Mouse (Mus musculus): ENCODE measurements around the gene Mroh3.

Mroh3 gene

GRCm38 (mm10) chr1:136156951-136157350, 55.7 kb downstream of the Mroh3 start:
- no peak for DNase-seq (ENCODE audit: low read depth)

- DNase-seq (ENCODE audit: low read depth), result no peak
Observed at GRCm38 (mm10) chr1:136156304-136156703, 56.3 kb downstream of the Mroh3 start.

GRCm38 (mm10) chr1:136151371-136151770, 61.3 kb downstream of the Mroh3 start:
- no peak for DNase-seq (ENCODE audit: low read depth)

- no peak for DNase-seq (ENCODE audit: low read depth)
Observed at GRCm38 (mm10) chr1:136149702-136150101, 62.9 kb downstream of the Mroh3 start.

GRCm38 (mm10) chr1:136143514-136143913, 69.1 kb downstream of the Mroh3 start:
- no peak for DNase-seq (ENCODE audit: low read depth)

GRCm38 (mm10) chr1:136142336-136142735, 70.3 kb downstream of the Mroh3 start:
- DNase-seq (ENCODE audit: low read depth), result no peak

GRCm38 (mm10) chr1:136141176-136141950, 71.3 kb downstream of the Mroh3 start:
- DNase-seq (ENCODE audit: low read depth), result no peak

GRCm38 (mm10) chr1:136139990-136140640, 72.5 kb downstream of the Mroh3 start:
- peak; percentile 97 for DNase-seq (ENCODE audit: low read depth)

GRCm38 (mm10) chr1:136138191-136138830, 74.3 kb downstream of the Mroh3 start:
- no peak for DNase-seq (ENCODE audit: low read depth)

GRCm38 (mm10) chr1:136137575-136137974, 75.1 kb downstream of the Mroh3 start:
- DNase-seq (ENCODE audit: low read depth), result no peak

GRCm38 (mm10) chr1:136137071-136137531, 75.5 kb downstream of the Mroh3 start:
- DNase-seq (ENCODE audit: low read depth), result no peak

- DNase-seq (ENCODE audit: low read depth), result no peak
Observed at GRCm38 (mm10) chr1:136136547-136136946, 76.1 kb downstream of the Mroh3 start.

GRCm38 (mm10) chr1:136135777-136136444, 76.7 kb downstream of the Mroh3 start:
- no peak for DNase-seq (ENCODE audit: low read depth)

GRCm38 (mm10) chr1:136135046-136135445, 77.6 kb downstream of the Mroh3 start:
- peak; percentile 84 for DNase-seq (ENCODE audit: low read depth)

- DNase-seq (ENCODE audit: low read depth), result no peak
Observed at GRCm38 (mm10) chr1:136134547-136134946, 78.1 kb downstream of the Mroh3 start.

- DNase-seq (ENCODE audit: low read depth), result no peak
Observed at GRCm38 (mm10) chr1:136133570-136134240, 78.9 kb downstream of the Mroh3 start.

GRCm38 (mm10) chr1:136132386-136133201, 80.0 kb downstream of the Mroh3 start:
- no peak for DNase-seq (ENCODE audit: low read depth)
